In genomic region chr6:86641716-86642115, GRCm38 (mm10) we compare ENCODE assay signal across 20 mouse cellular contexts. TPM values are rescaled to one million over a fixed set of nuclear protein-coding genes. Genes with fewer than 3 reads are reported as not detected.
DNase-seq lines count a peak whose midpoint lies in the region; ATAC-seq and TF ChIP-seq lines count a peak whose summit lies in the region.
"Had no signal": no experiment of that assay in that cellular context is flagged by ENCODE, and none has a peak within 500 bp of the region (broad histone marks: within the 10 kb centered on the region; RNA-seq: fewer than 3 reads in every experiment).

No protein-coding gene starts in this region.

- no peak overlapping the region for H3K4me3 ChIP-seq in C2C12 (ENCODE audit: insufficient read depth, poor library complexity, severe bottlenecking)
- H3K4me3 ChIP-seq in MEL (ENCODE audit: control insufficient read depth in 1 of 2, insufficient read depth in 1 of 2, low read depth in 2 of 2, low read length in 2 of 2) = no peak overlapping the region
- H3K4me3 ChIP-seq in liver, postnatal 0 days (ENCODE audit: low read depth, low read length) = no peak overlapping the region
- H3K4me3 ChIP-seq: heart, adult 2 months; heart, embryonic 15.5 days; kidney, embryonic 15.5 days; limb, embryonic 13.5 days; lung, embryonic 15.5 days; neural tube, embryonic 12.5 days had no signal

- no peak for TF ChIP-seq POLR2A in MEL (IDR thresholded peaks at IDR 0.05; ENCODE audit: control insufficient read depth in 1 of 2, insufficient read depth in 1 of 2, low read depth in 1 of 2, low read length in 2 of 2, poor library complexity in 1 of 2)

- no peaks in the 10 kb centered on the region for H3K27me3 ChIP-seq in C2C12 (ENCODE audit: control insufficient read depth, insufficient read depth, insufficient read length)
- H3K27me3 ChIP-seq in MEL (ENCODE audit: control insufficient read depth in 1 of 2, insufficient read depth in 2 of 2, low read length in 2 of 2) = no peaks in the 10 kb centered on the region
- H3K27me3 ChIP-seq in liver, postnatal 0 days (ENCODE audit: insufficient read depth, low read length) = no peaks in the 10 kb centered on the region
- H3K27me3 ChIP-seq: heart, embryonic 15.5 days; kidney, embryonic 15.5 days; limb, embryonic 13.5 days; lung, embryonic 15.5 days; neural tube, embryonic 12.5 days had no signal

- no peak overlapping the region for H3K4me2 ChIP-seq in liver, postnatal 0 days (ENCODE audit: low read depth, low read length)
- H3K4me2 ChIP-seq: heart, embryonic 15.5 days; kidney, embryonic 15.5 days; limb, embryonic 13.5 days; lung, embryonic 15.5 days; midbrain, embryonic 11.5 days; neural tube, embryonic 12.5 days had no signal

- 63% methylated on average over 8 of the region's 8 CpGs for WGBS in liver, postnatal 0 days (ENCODE audit: insufficient replicate concordance)

- H3K9me3 ChIP-seq in MEL (replicated peaks; ENCODE audit: insufficient read depth, low read length) = no peaks in the 10 kb centered on the region
- H3K9me3 ChIP-seq in liver, postnatal 0 days (ENCODE audit: low read length) = no peaks in the 10 kb centered on the region
- H3K9me3 ChIP-seq: heart, embryonic 15.5 days; kidney, embryonic 15.5 days; limb, embryonic 13.5 days; lung, embryonic 15.5 days; neural tube, embryonic 12.5 days had no signal

- H3K36me3 ChIP-seq in C2C12 (ENCODE audit: control insufficient read depth, insufficient read depth) (no peaks in the 10 kb centered on the region), MEL (ENCODE audit: control insufficient read depth in 1 of 2, insufficient read depth in 2 of 2, low read length in 2 of 2) (peaks cover 0 to 17% of the 10 kb centered on the region in 2 experiments; a peak in 2 of 4 replicates)
- no peaks in the 10 kb centered on the region for H3K36me3 ChIP-seq in liver, postnatal 0 days (replicated peaks; ENCODE audit: insufficient read depth, low read length)
- H3K36me3 ChIP-seq: heart, embryonic 15.5 days; kidney, embryonic 15.5 days; limb, embryonic 13.5 days; lung, embryonic 15.5 days; neural tube, embryonic 12.5 days had no signal

- no peak overlapping the region for H3ac ChIP-seq in C2C12 (ENCODE audit: control insufficient read depth, insufficient read length, low read depth)

- TF ChIP-seq EP300 in MEL (IDR thresholded peaks at IDR 0.05; ENCODE audit: low read depth in 1 of 2, low read length in 2 of 2) = no peak
- TF ChIP-seq EP300 in liver, postnatal 0 days (IDR thresholded peaks at IDR 0.05; ENCODE audit: low read depth) = no peak

- H3K27ac ChIP-seq in MEL (ENCODE audit: control insufficient read depth, low read depth, low read length) = no peak overlapping the region
- peak overlapping the region; percentile 98; the same call in 1 of the 2 replicates for H3K27ac ChIP-seq in liver, postnatal 0 days (ENCODE audit: low read depth)
- H3K27ac ChIP-seq: heart, adult 2 months; heart, embryonic 15.5 days; kidney, embryonic 15.5 days; limb, embryonic 13.5 days; lung, embryonic 15.5 days; neural tube, embryonic 12.5 days had no signal

- TF ChIP-seq CTCF in C2C12 (IDR thresholded peaks at IDR 0.05; ENCODE audit: control insufficient read depth, insufficient read depth, insufficient read length) = no peak
- TF ChIP-seq CTCF in MEL (IDR thresholded peaks at IDR 0.05 in 2 of 3, conservative IDR thresholded peaks at IDR 0.05 in 1 of 3; ENCODE audit: control insufficient read depth in 1 of 3, insufficient read depth in 1 of 3, low read depth in 2 of 3, low read length in 3 of 3, poor library complexity in 1 of 3, severe bottlenecking in 1 of 3) = no peak
- TF ChIP-seq CTCF in liver, postnatal 0 days (IDR thresholded peaks at IDR 0.05; ENCODE audit: low read depth) = no peak

- H3K4me1 ChIP-seq in MEL (ENCODE audit: control insufficient read depth in 1 of 2, insufficient read depth in 2 of 2, low read length in 2 of 2) = peaks cover 7 to 22% of the 10 kb centered on the region in 2 experiments
- peaks cover 41% of the 10 kb centered on the region for H3K4me1 ChIP-seq in liver, postnatal 0 days (ENCODE audit: insufficient read depth)
- H3K4me1 ChIP-seq: kidney, embryonic 15.5 days; limb, embryonic 13.5 days; lung, embryonic 15.5 days; neural tube, embryonic 12.5 days had no signal

- ATAC-seq in liver, postnatal 0 days = no peak

- H3K79me2 ChIP-seq in C2C12 (ENCODE audit: control insufficient read depth, insufficient read depth) = no peaks in the 10 kb centered on the region
- no peaks in the 10 kb centered on the region for H3K79me2 ChIP-seq in MEL (ENCODE audit: control insufficient read depth, insufficient read depth, low read length, poor library complexity)

- no peak overlapping the region for H3K9ac ChIP-seq in MEL (ENCODE audit: control insufficient read depth, low read depth, low read length, poor library complexity, severe bottlenecking)
- H3K9ac ChIP-seq in liver, postnatal 0 days (replicated peaks) = no peak overlapping the region; the same call in 1 of the 2 replicates
- H3K9ac ChIP-seq: heart, embryonic 15.5 days; kidney, embryonic 15.5 days; limb, embryonic 13.5 days; lung, embryonic 15.5 days; neural tube, embryonic 12.5 days had no signal

- TF ChIP-seq RAD21 in MEL (IDR thresholded peaks at IDR 0.05; ENCODE audit: low read depth, low read length) = no peak

- DNase-seq in MEL (ENCODE audit: low read depth, low spot score) (no peak), liver (peak; percentile 29)
- DNase-seq in liver, postnatal 0 days = no peak
- no peak for DNase-seq in adrenal gland, postnatal 25 days
- no peak for DNase-seq in testis, postnatal 14 days (ENCODE audit: low spot score)
- DNase-seq in kidney, adult 11 months = no peak
- DNase-seq: cerebellum, adult 2 months; cerebellum, postnatal 36 days; gastrocnemius, postnatal 25 days; heart, adult 2 months; kidney, postnatal 4 days; thymus, postnatal 14 days had no signal

- H3K79me3 ChIP-seq in C2C12 (ENCODE audit: low read depth) = no peaks in the 10 kb centered on the region

TF ChIP-seq in C2C12, 6 proteins besides CTCF, POLR2A, EP300 and RAD21:
- TF ChIP-seq USF1 (IDR thresholded peaks at IDR 0.05; ENCODE audit: low read depth) = peak; percentile 91
- TF ChIP-seq MYOG (IDR thresholded peaks at IDR 0.05; ENCODE audit: control insufficient read depth, extremely low read depth, insufficient read length) = no peak

TF ChIP-seq in MEL, 35 proteins besides CTCF, POLR2A, EP300 and RAD21:
- TF ChIP-seq JUND (IDR thresholded peaks at IDR 0.05; ENCODE audit: low read depth, low read length) (no peak), SMC3 (IDR thresholded peaks at IDR 0.05; ENCODE audit: low read depth, low read length) (no peak), USF1 (IDR thresholded peaks at IDR 0.05; ENCODE audit: low read depth, low read length) (peak; percentile 39; the same call in 1 of the 2 replicates)

RNA-seq across cellular contexts. Expression of gene Asprv1, which starts 13.8 kb away (rescaled TPM):
- polyA plus RNA-seq in C2C12 (2012; fragmentation: generic; extraction: Trizol) (0.04 TPM), MEL (2012; ENCODE audit: insufficient read depth in 1 of 2, insufficient read length in 2 of 2, low read depth in 1 of 2, low replicate concordance in 2 of 2, missing spikeins in 1 of 2) (not detected)
- not detected in 2 replicates for total RNA-seq in MEL (2012; rRNA removed)
- polyA plus RNA-seq in liver, postnatal 0 days (2015; fragmentation: Nextera tagmentation; extraction: Ambion mirVana) = 7.3 and 8.6 TPM in 2 replicates
- total RNA-seq in adrenal gland, postnatal 25 days (2021) = not detected in 2 replicates
- total RNA-seq: adrenal gland, postnatal 14 days; gastrocnemius, postnatal 25 days had no signal

RNA-seq across cellular contexts. Expression of gene Mxd1, which starts 27.2 kb away (rescaled TPM):
- polyA plus RNA-seq in C2C12 (2012; fragmentation: generic; extraction: Trizol) (1.1 TPM), MEL (2012; ENCODE audit: insufficient read depth in 1 of 2, insufficient read length in 2 of 2, low read depth in 1 of 2, low replicate concordance in 2 of 2, missing spikeins in 1 of 2) (1 to 10 TPM in 1 of 2 experiments, not detected in 1; 3.6 TPM)
- 3.1 and 3.2 TPM in 2 replicates for total RNA-seq in MEL (2012; rRNA removed)
- polyA plus RNA-seq in liver, postnatal 0 days (2015; fragmentation: Nextera tagmentation; extraction: Ambion mirVana) = 19.1 and 22.0 TPM in 2 replicates
- total RNA-seq in adrenal gland, postnatal 25 days (2021) = 12.7 and 13.0 TPM in 2 replicates

RNA-seq across cellular contexts. Expression of gene Snrnp27, which starts 42.6 kb away (rescaled TPM):
- polyA plus RNA-seq in C2C12 (2012; fragmentation: generic; extraction: Trizol) (53.1 TPM), MEL (2012; ENCODE audit: insufficient read depth in 1 of 2, insufficient read length in 2 of 2, low read depth in 1 of 2, low replicate concordance in 2 of 2, missing spikeins in 1 of 2) (100 to 1,000 TPM; 106 to 225 TPM)
- 74.8 and 79.3 TPM in 2 replicates for total RNA-seq in MEL (2012; rRNA removed)
- 40.5 and 41.1 TPM in 2 replicates for polyA plus RNA-seq in liver, postnatal 0 days (2015; fragmentation: Nextera tagmentation; extraction: Ambion mirVana)
- 66.3 and 69.1 TPM in 2 replicates for total RNA-seq in adrenal gland, postnatal 25 days (2021)
